Mouse (Mus musculus) bone marrow, adult 2 months (tissue): Measurements from ENCODE around the gene Zfp652.

ENCODE experiments used
- CTCF ChIP-seq: fragments of 200-500 bp; IDR thresholded peaks from 2 replicates; pipeline ENCODE4 v1.5.1; 2011; ENCODE audit warnings: low read length, control low read depth; ENCODE audit not compliant: control insufficient read depth, insufficient read depth
- POLR2A ChIP-seq: fragments of 200-500 bp; IDR thresholded peaks from 2 replicates; pipeline ENCODE4 v1.6.1; 2011; ENCODE audit warnings: low read depth, mild to moderate bottlenecking, control low read depth, low read length, borderline replicate concordance; ENCODE audit not compliant: control insufficient read depth

DNA sequence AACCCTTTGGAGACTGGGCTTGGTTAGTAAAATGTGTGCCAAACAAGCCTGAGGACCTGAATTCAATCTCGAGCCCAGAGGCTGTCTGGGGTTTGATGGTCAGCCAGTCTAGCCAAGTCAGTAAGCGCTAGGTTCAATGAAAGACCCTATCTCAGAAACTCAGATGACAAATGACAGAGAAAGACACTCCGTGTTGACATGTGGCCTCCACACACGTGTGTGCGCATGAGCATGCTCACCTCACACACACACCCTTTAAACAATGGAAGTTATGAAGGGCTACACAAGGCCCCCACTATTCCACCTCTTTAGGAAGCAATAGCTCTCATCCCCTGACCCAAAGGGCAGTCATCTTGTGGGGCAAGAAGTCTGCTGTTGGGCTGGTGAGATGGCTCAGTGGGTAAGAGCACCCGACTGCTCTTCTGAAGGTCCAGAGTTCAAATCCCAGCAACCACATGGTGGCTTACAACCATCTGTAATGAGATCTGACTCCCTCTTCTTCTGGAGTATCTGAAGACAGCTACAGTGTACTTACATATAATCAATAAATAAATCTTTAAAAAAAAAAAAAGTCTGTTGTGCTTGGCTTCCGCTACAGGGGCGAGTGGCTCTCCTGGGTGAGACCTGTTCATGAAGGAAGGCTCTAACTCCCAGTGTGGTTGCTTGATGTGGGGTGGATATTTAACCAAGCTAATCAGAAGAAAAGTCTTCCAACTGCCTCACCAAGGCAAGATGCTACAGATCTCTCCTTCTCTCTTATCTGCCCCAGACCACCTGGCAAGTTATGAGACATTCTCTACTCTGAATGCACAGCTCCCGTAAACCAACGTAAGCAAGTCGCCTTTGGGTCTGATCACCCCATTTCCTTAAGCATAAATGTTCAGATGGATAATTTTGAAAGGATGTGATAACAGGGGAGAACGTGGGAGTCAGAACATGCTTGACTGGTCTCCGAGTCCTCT lies 11.4 kb upstream of the Zfp652 start:
- TF ChIP-seq POLR2A = no peak
- no peak for TF ChIP-seq CTCF
